Mouse (Mus musculus): Measurements from ENCODE around the gene Gm17482. TPM values are rescaled to one million over a fixed set of nuclear protein-coding genes. Genes with fewer than 3 reads are reported as not detected.

Gm17482 gene
- polyA plus RNA-seq, 1 experiment from 2014 or later, result not detected

- Histone ChIP-seq H3K4me3 (replicated peaks; ENCODE audit: low read depth, low read length) (no peak overlapping the region), H3K9ac (replicated peaks; ENCODE audit: low read length) (no peak overlapping the region), H3K4me1 (ENCODE audit: control insufficient read depth, insufficient read depth, low read length) (no peaks in the 10 kb centered on the region), H3K36me3 (ENCODE audit: control insufficient read depth, insufficient read depth, low read length) (no peaks in the 10 kb centered on the region), H3K27ac (replicated peaks; ENCODE audit: low read depth, low read length) (no peak overlapping the region), H3K4me2 (ENCODE audit: low read length) (no peak overlapping the region), H3K9me3 (ENCODE audit: control insufficient read depth, low read length) (no peaks in the 10 kb centered on the region), H3K27me3 (ENCODE audit: control insufficient read depth, insufficient read depth, low read length) (no peaks in the 10 kb centered on the region)
- no peak for ATAC-seq (ENCODE audit: low FRiP score, low TSS enrichment)
- DNase-seq, result no peak
- 90% methylated on average over 6 of the region's 6 CpGs for WGBS
These were observed 64.7 kb downstream of the Gm17482 start for GRCm38 (mm10) chr6:115291823-115292222.

GRCm38 (mm10) chr6:115292621-115293020, 65.5 kb downstream of the Gm17482 start:
- Histone ChIP-seq H3K36me3 (ENCODE audit: control insufficient read depth, insufficient read depth, low read length) (no peaks in the 10 kb centered on the region), H3K4me1 (ENCODE audit: control insufficient read depth, insufficient read depth, low read length) (no peaks in the 10 kb centered on the region), H3K9ac (replicated peaks; ENCODE audit: low read length) (no peak overlapping the region), H3K4me2 (ENCODE audit: low read length) (no peak overlapping the region), H3K9me3 (ENCODE audit: control insufficient read depth, low read length) (no peaks in the 10 kb centered on the region), H3K27ac (replicated peaks; ENCODE audit: low read depth, low read length) (no peak overlapping the region), H3K4me3 (replicated peaks; ENCODE audit: low read depth, low read length) (no peak overlapping the region), H3K27me3 (ENCODE audit: control insufficient read depth, insufficient read depth, low read length) (no peaks in the 10 kb centered on the region)
- DNase-seq (no peak), ATAC-seq (ENCODE audit: low FRiP score, low TSS enrichment) (no peak)
- WGBS, result 72% methylated on average over 6 of the region's 6 CpGs

GRCm38 (mm10) chr6:115293877-115294276, 66.7 kb downstream of the Gm17482 start:
- H3K9ac ChIP-seq (replicated peaks; ENCODE audit: low read length), result no peak overlapping the region
- H3K27me3 ChIP-seq (ENCODE audit: control insufficient read depth, insufficient read depth, low read length), result no peaks in the 10 kb centered on the region
- 61% methylated on average over 2 of the region's 2 CpGs for WGBS
- no peak for DNase-seq
- H3K4me2 ChIP-seq (ENCODE audit: low read length), result no peak overlapping the region
- H3K9me3 ChIP-seq (ENCODE audit: control insufficient read depth, low read length), result no peaks in the 10 kb centered on the region
- no peak overlapping the region for H3K4me3 ChIP-seq (replicated peaks; ENCODE audit: low read depth, low read length)
- H3K27ac ChIP-seq (replicated peaks; ENCODE audit: low read depth, low read length), result no peak overlapping the region
- no peaks in the 10 kb centered on the region for H3K4me1 ChIP-seq (ENCODE audit: control insufficient read depth, insufficient read depth, low read length)
- no peak for ATAC-seq (ENCODE audit: low FRiP score, low TSS enrichment)
- no peaks in the 10 kb centered on the region for H3K36me3 ChIP-seq (ENCODE audit: control insufficient read depth, insufficient read depth, low read length)

- Histone ChIP-seq H3K36me3 (ENCODE audit: control insufficient read depth, insufficient read depth, low read length) (no peaks in the 10 kb centered on the region), H3K4me3 (replicated peaks; ENCODE audit: low read depth, low read length) (no peak overlapping the region), H3K9ac (replicated peaks; ENCODE audit: low read length) (no peak overlapping the region), H3K9me3 (ENCODE audit: control insufficient read depth, low read length) (no peaks in the 10 kb centered on the region), H3K4me2 (ENCODE audit: low read length) (no peak overlapping the region), H3K27ac (replicated peaks; ENCODE audit: low read depth, low read length) (no peak overlapping the region), H3K27me3 (ENCODE audit: control insufficient read depth, insufficient read depth, low read length) (no peaks in the 10 kb centered on the region), H3K4me1 (ENCODE audit: control insufficient read depth, insufficient read depth, low read length) (no peaks in the 10 kb centered on the region)
- WGBS, result 92% methylated on average over 2 of the region's 2 CpGs
- DNase-seq, result no peak
- no peak for ATAC-seq (ENCODE audit: low FRiP score, low TSS enrichment)
These were observed 80.0 kb downstream of the Gm17482 start for GRCm38 (mm10) chr6:115307134-115307533.

Other genes starting within 250 kb of the Gm17482 start
- gene Tamm41, start 189.5 kb upstream of the Gm17482 start, polyA plus RNA-seq (2014; fragmentation: Nextera tagmentation; extraction: Ambion mirVana), result 53.4 and 55.1 TPM in 2 replicates
- gene Syn2, start 92.4 kb upstream of the Gm17482 start, polyA plus RNA-seq (2014; fragmentation: Nextera tagmentation; extraction: Ambion mirVana), result 39.9 and 44.2 TPM in 2 replicates
- gene Timp4, start 24.9 kb downstream of the Gm17482 start, polyA plus RNA-seq (2014; fragmentation: Nextera tagmentation; extraction: Ambion mirVana), result 8.4 and 11.5 TPM in 2 replicates
- gene Pparg, start 133.6 kb downstream of the Gm17482 start, polyA plus RNA-seq (2014; fragmentation: Nextera tagmentation; extraction: Ambion mirVana), result 0.36 and 0.77 TPM in 2 replicates